Mouse (Mus musculus): Measurements from ENCODE around the gene Pcbp3. TPM values are rescaled to one million over a fixed set of nuclear protein-coding genes. Genes with fewer than 3 reads are reported as not detected.
A peak's percentile ranks its signal among the peaks of the same experiment; 100 is the strongest.

Pcbp3 gene
- polyA plus RNA-seq, 1 experiment from 2014 or later: 30.6 TPM

- Histone ChIP-seq H3K4me2 (replicated peaks; ENCODE audit: low read depth, low read length) (no peak overlapping the region), H3K4me3 (ENCODE audit: low read depth, low read length) (no peak overlapping the region), H3K9me3 (ENCODE audit: control insufficient read depth, low read length) (no peaks in the 10 kb centered on the region), H3K9ac (ENCODE audit: low read depth, low read length) (peak overlapping the region; percentile 28; the same call in 1 of the 2 replicates), H3K4me1 (replicated peaks; ENCODE audit: control insufficient read depth, insufficient read depth, low read length) (peaks cover 3% of the 10 kb centered on the region; the same call in 1 of the 2 replicates), H3K27me3 (ENCODE audit: control insufficient read depth, insufficient read depth, low read length) (no peaks in the 10 kb centered on the region), H3K36me3 (ENCODE audit: control insufficient read depth, insufficient read depth, low read length) (no peaks in the 10 kb centered on the region), H3K27ac (ENCODE audit: low read depth, low read length) (no peak overlapping the region)
- DNase-seq (ENCODE audit: low spot score) (peak; percentile 82), ATAC-seq (ENCODE audit: low FRiP score) (peak; percentile 68; the same call in 1 of the 2 replicates)
- WGBS: 15% methylated on average over 17 of the region's 17 CpGs
Measured at GRCm38 (mm10) chr10:76732881-76733676, 228.6 kb downstream of the Pcbp3 start.

GRCm38 (mm10) chr10:76732391-76732790, 229.3 kb downstream of the Pcbp3 start:
- DNase-seq (ENCODE audit: low spot score) (peak; percentile 31), ATAC-seq (ENCODE audit: low FRiP score) (no peak)
- H3K27me3 ChIP-seq (ENCODE audit: control insufficient read depth, insufficient read depth, low read length): no peaks in the 10 kb centered on the region
- peaks cover 3% of the 10 kb centered on the region; the same call in 1 of the 2 replicates for H3K4me1 ChIP-seq (replicated peaks; ENCODE audit: control insufficient read depth, insufficient read depth, low read length)
- peak overlapping the region; percentile 58; the same call in 1 of the 2 replicates for H3K27ac ChIP-seq (ENCODE audit: low read depth, low read length)
- no peak overlapping the region for H3K9ac ChIP-seq (ENCODE audit: low read depth, low read length)
- no peak overlapping the region for H3K4me2 ChIP-seq (replicated peaks; ENCODE audit: low read depth, low read length)
- WGBS: 74% methylated on average over 6 of the region's 6 CpGs
- no peaks in the 10 kb centered on the region for H3K36me3 ChIP-seq (ENCODE audit: control insufficient read depth, insufficient read depth, low read length)
- no peak overlapping the region for H3K4me3 ChIP-seq (ENCODE audit: low read depth, low read length)
- H3K9me3 ChIP-seq (ENCODE audit: control insufficient read depth, low read length): no peaks in the 10 kb centered on the region

- no peak overlapping the region for H3K4me3 ChIP-seq (ENCODE audit: low read depth, low read length)
- no peak overlapping the region for H3K9ac ChIP-seq (ENCODE audit: low read depth, low read length)
- H3K4me1 ChIP-seq (replicated peaks; ENCODE audit: control insufficient read depth, insufficient read depth, low read length): peaks cover 3% of the 10 kb centered on the region; the same call in 1 of the 2 replicates
- H3K9me3 ChIP-seq (ENCODE audit: control insufficient read depth, low read length): no peaks in the 10 kb centered on the region
- ATAC-seq (ENCODE audit: low FRiP score) (no peak), DNase-seq (ENCODE audit: low spot score) (peak; percentile 16)
- no peak overlapping the region for H3K4me2 ChIP-seq (replicated peaks; ENCODE audit: low read depth, low read length)
- WGBS: 68% methylated on average over 20 of the region's 20 CpGs
- peak overlapping the region; percentile 58; the same call in 1 of the 2 replicates for H3K27ac ChIP-seq (ENCODE audit: low read depth, low read length)
- H3K27me3 ChIP-seq (ENCODE audit: control insufficient read depth, insufficient read depth, low read length): no peaks in the 10 kb centered on the region
- H3K36me3 ChIP-seq (ENCODE audit: control insufficient read depth, insufficient read depth, low read length): no peaks in the 10 kb centered on the region
Measured at GRCm38 (mm10) chr10:76731621-76732239, 230.0 kb downstream of the Pcbp3 start.

GRCm38 (mm10) chr10:76729631-76730620, 231.8 kb downstream of the Pcbp3 start:
- 83% methylated on average over 19 of the region's 19 CpGs for WGBS
- no peak for DNase-seq (ENCODE audit: low spot score)
- Histone ChIP-seq H3K4me3 (ENCODE audit: low read depth, low read length) (no peak overlapping the region), H3K9me3 (ENCODE audit: control insufficient read depth, low read length) (no peaks in the 10 kb centered on the region), H3K36me3 (ENCODE audit: control insufficient read depth, insufficient read depth, low read length) (no peaks in the 10 kb centered on the region), H3K27me3 (ENCODE audit: control insufficient read depth, insufficient read depth, low read length) (no peaks in the 10 kb centered on the region), H3K27ac (ENCODE audit: low read depth, low read length) (no peak overlapping the region), H3K4me1 (replicated peaks; ENCODE audit: control insufficient read depth, insufficient read depth, low read length) (peaks cover 3% of the 10 kb centered on the region; the same call in 1 of the 2 replicates), H3K9ac (ENCODE audit: low read depth, low read length) (no peak overlapping the region), H3K4me2 (replicated peaks; ENCODE audit: low read depth, low read length) (no peak overlapping the region)
- ATAC-seq (ENCODE audit: low FRiP score): no peak

GRCm38 (mm10) chr10:76728369-76728768, 233.3 kb downstream of the Pcbp3 start:
- H3K27me3 ChIP-seq (ENCODE audit: control insufficient read depth, insufficient read depth, low read length): no peaks in the 10 kb centered on the region
- H3K36me3 ChIP-seq (ENCODE audit: control insufficient read depth, insufficient read depth, low read length): no peaks in the 10 kb centered on the region
- ATAC-seq (ENCODE audit: low FRiP score) (no peak), DNase-seq (ENCODE audit: low spot score) (peak; percentile 88)
- no peak overlapping the region for H3K4me2 ChIP-seq (replicated peaks; ENCODE audit: low read depth, low read length)
- 14% methylated on average over 11 of the region's 11 CpGs for WGBS
- no peaks in the 10 kb centered on the region for H3K9me3 ChIP-seq (ENCODE audit: control insufficient read depth, low read length)
- no peak overlapping the region for H3K27ac ChIP-seq (ENCODE audit: low read depth, low read length)
- H3K4me1 ChIP-seq (replicated peaks; ENCODE audit: control insufficient read depth, insufficient read depth, low read length): peaks cover 3% of the 10 kb centered on the region; the same call in 1 of the 2 replicates
- no peak overlapping the region for H3K9ac ChIP-seq (ENCODE audit: low read depth, low read length)
- no peak overlapping the region for H3K4me3 ChIP-seq (ENCODE audit: low read depth, low read length)

GRCm38 (mm10) chr10:76727301-76727700, 234.4 kb downstream of the Pcbp3 start:
- DNase-seq (ENCODE audit: low spot score) (no peak), ATAC-seq (ENCODE audit: low FRiP score) (no peak)
- Histone ChIP-seq H3K27me3 (ENCODE audit: control insufficient read depth, insufficient read depth, low read length) (no peaks in the 10 kb centered on the region), H3K27ac (ENCODE audit: low read depth, low read length) (no peak overlapping the region), H3K4me3 (ENCODE audit: low read depth, low read length) (no peak overlapping the region), H3K9me3 (ENCODE audit: control insufficient read depth, low read length) (no peaks in the 10 kb centered on the region), H3K36me3 (ENCODE audit: control insufficient read depth, insufficient read depth, low read length) (no peaks in the 10 kb centered on the region), H3K9ac (ENCODE audit: low read depth, low read length) (no peak overlapping the region), H3K4me2 (replicated peaks; ENCODE audit: low read depth, low read length) (no peak overlapping the region), H3K4me1 (replicated peaks; ENCODE audit: control insufficient read depth, insufficient read depth, low read length) (no peaks in the 10 kb centered on the region; the same call in 1 of the 2 replicates)
- WGBS: 92% methylated on average over 7 of the region's 7 CpGs

- Histone ChIP-seq H3K27me3 (ENCODE audit: control insufficient read depth, insufficient read depth, low read length) (no peaks in the 10 kb centered on the region), H3K36me3 (ENCODE audit: control insufficient read depth, insufficient read depth, low read length) (no peaks in the 10 kb centered on the region), H3K4me1 (replicated peaks; ENCODE audit: control insufficient read depth, insufficient read depth, low read length) (no peaks in the 10 kb centered on the region; the same call in 1 of the 2 replicates), H3K9me3 (ENCODE audit: control insufficient read depth, low read length) (no peaks in the 10 kb centered on the region), H3K9ac (ENCODE audit: low read depth, low read length) (no peak overlapping the region), H3K4me3 (ENCODE audit: low read depth, low read length) (no peak overlapping the region), H3K27ac (ENCODE audit: low read depth, low read length) (no peak overlapping the region), H3K4me2 (replicated peaks; ENCODE audit: low read depth, low read length) (no peak overlapping the region)
- 87% methylated on average over 4 of the region's 4 CpGs for WGBS
- DNase-seq (ENCODE audit: low spot score) (no peak), ATAC-seq (ENCODE audit: low FRiP score) (no peak)
Measured at GRCm38 (mm10) chr10:76726866-76727265, 234.8 kb downstream of the Pcbp3 start.

- H3K27me3 ChIP-seq (ENCODE audit: control insufficient read depth, insufficient read depth, low read length): no peaks in the 10 kb centered on the region
- H3K4me2 ChIP-seq (replicated peaks; ENCODE audit: low read depth, low read length): no peak within 1 kb of the TSS; the same call in 1 of the 2 replicates
- H3K9ac ChIP-seq (ENCODE audit: low read depth, low read length): no peak within 1 kb of the TSS
- H3K4me3 ChIP-seq (ENCODE audit: low read depth, low read length): no peak within 1 kb of the TSS
- no peaks in the 10 kb centered on the region for H3K9me3 ChIP-seq (ENCODE audit: control insufficient read depth, low read length)
- ATAC-seq (ENCODE audit: low FRiP score) (no peak), DNase-seq (ENCODE audit: low spot score) (peak; percentile 28)
- H3K27ac ChIP-seq (ENCODE audit: low read depth, low read length): no peak within 1 kb of the TSS
- H3K4me1 ChIP-seq (replicated peaks; ENCODE audit: control insufficient read depth, insufficient read depth, low read length): no peaks in the 10 kb centered on the region
- WGBS: 34% methylated on average over 9 of the region's 9 CpGs
- no peaks in the 10 kb centered on the region for H3K36me3 ChIP-seq (ENCODE audit: control insufficient read depth, insufficient read depth, low read length)
Measured at GRCm38 (mm10) chr10:76725682-76726285, 235.9 kb downstream of the Pcbp3 start, which contains the start of gene Col6a1. Gene Col6a1 (minus strand): TSS chr10:76726168.
